12 mouse cellular contexts compared by ENCODE assay signal in the genomic region with DNA sequence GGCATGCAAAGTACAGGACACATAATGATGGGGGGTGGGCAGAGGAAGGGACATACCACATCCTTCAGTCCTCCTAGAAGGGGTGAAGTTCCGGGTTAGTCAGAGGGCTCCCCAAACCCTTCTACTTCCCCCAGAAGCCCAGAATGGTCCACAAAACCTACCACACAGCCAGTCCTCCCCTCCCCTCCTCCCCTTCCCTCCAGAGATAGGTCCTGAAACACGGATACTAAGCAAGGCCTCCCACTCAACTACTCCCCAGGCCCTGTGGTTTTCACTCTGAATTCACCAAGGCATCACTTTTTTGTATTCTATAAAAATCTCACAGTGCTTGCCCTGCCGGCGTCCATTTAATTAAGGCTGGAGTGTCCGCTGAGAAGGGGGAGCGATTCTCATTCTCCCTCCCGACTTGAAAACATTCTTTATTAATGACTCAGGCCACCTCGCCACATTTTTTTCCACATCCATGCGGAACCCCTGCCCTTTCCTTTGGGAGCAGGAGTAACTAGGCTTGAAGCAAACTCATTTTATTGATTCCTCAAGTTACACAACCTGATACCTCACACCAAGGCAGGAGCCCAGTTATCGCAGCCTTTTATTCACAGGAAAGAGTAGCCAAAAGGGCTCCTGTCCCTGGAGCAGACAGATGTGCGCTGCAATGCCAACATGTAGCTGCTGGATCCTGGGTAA.
DNase-seq lines count a peak whose midpoint lies in the region; ATAC-seq and TF ChIP-seq lines count a peak whose summit lies in the region.
"Had no signal": no experiment of that assay in that cellular context is flagged by ENCODE, and none has a peak within 500 bp of the region (broad histone marks: within the 10 kb centered on the region; RNA-seq: fewer than 3 reads in every experiment).

No protein-coding gene starts in this region.

- 0 out of 2 replicates have a peak, but pooled peaks have one; percentile 7 for ATAC-seq in midbrain, embryonic 16.5 days
- ATAC-seq in midbrain, embryonic 15.5 days (replicated peaks): no peak; the same call in 1 of the 2 replicates
- no peak for ATAC-seq in embryonic facial prominence, embryonic 13.5 days (ENCODE audit: insufficient number of reproducible peaks, insufficient read depth, low FRiP score, low TSS enrichment, low read depth)

- no peaks in the 10 kb centered on the region for H3K36me3 ChIP-seq in midbrain, embryonic 16.5 days (ENCODE audit: control insufficient read depth, insufficient read depth, low read length)
- no peaks in the 10 kb centered on the region for H3K36me3 ChIP-seq in midbrain, embryonic 15.5 days (replicated peaks)
- no peaks in the 10 kb centered on the region for H3K36me3 ChIP-seq in embryonic facial prominence, embryonic 13.5 days
- no peaks in the 10 kb centered on the region for H3K36me3 ChIP-seq in myocyte (ENCODE audit: control insufficient read depth, insufficient read depth)

- H3K79me2 ChIP-seq in myocyte (ENCODE audit: control insufficient read depth, insufficient read depth): no peaks in the 10 kb centered on the region

- no peak overlapping the region for H3K4me2 ChIP-seq in midbrain, embryonic 16.5 days (ENCODE audit: low read length)
- no peak overlapping the region for H3K4me2 ChIP-seq in midbrain, embryonic 15.5 days
- peak overlapping the region; percentile 37 for H3K4me2 ChIP-seq in embryonic facial prominence, embryonic 13.5 days
- peak overlapping the region; percentile 54 for H3K4me2 ChIP-seq in myocyte (ENCODE audit: low read depth)

- TF ChIP-seq POLR2A in myocyte (IDR thresholded peaks at IDR 0.05; ENCODE audit: insufficient read length, low read depth): no peak

- no peaks in the 10 kb centered on the region for H3K27me3 ChIP-seq in midbrain, embryonic 16.5 days (ENCODE audit: control insufficient read depth, insufficient read depth, low read depth, low read length)
- H3K27me3 ChIP-seq in midbrain, embryonic 15.5 days (replicated peaks): no peaks in the 10 kb centered on the region
- H3K27me3 ChIP-seq in embryonic facial prominence, embryonic 13.5 days: no peaks in the 10 kb centered on the region
- H3K27me3 ChIP-seq in myocyte (ENCODE audit: control insufficient read depth, insufficient read depth, insufficient read length): no peaks in the 10 kb centered on the region

- WGBS in midbrain, embryonic 16.5 days: 35% methylated on average over 11 of the region's 11 CpGs
- 27% methylated on average over 11 of the region's 11 CpGs for WGBS in midbrain, embryonic 15.5 days
- WGBS in embryonic facial prominence, embryonic 13.5 days: 19% methylated on average over 11 of the region's 11 CpGs

- H3K9ac ChIP-seq in midbrain, embryonic 16.5 days (ENCODE audit: low read depth, low read length): no peak overlapping the region
- H3K9ac ChIP-seq in midbrain, embryonic 15.5 days: no peak overlapping the region
- no peak overlapping the region for H3K9ac ChIP-seq in embryonic facial prominence, embryonic 13.5 days

- H3K9me3 ChIP-seq in midbrain, embryonic 16.5 days (replicated peaks; ENCODE audit: control insufficient read depth, low read length, poor library complexity, severe bottlenecking): no peaks in the 10 kb centered on the region
- H3K9me3 ChIP-seq in midbrain, embryonic 15.5 days: no peaks in the 10 kb centered on the region
- no peaks in the 10 kb centered on the region for H3K9me3 ChIP-seq in embryonic facial prominence, embryonic 13.5 days

- no peak overlapping the region for H3ac ChIP-seq in myocyte (ENCODE audit: control insufficient read depth, insufficient read length)

- H3K4me1 ChIP-seq in midbrain, embryonic 16.5 days (ENCODE audit: control insufficient read depth, insufficient read depth, low read length): peaks cover 17% of the 10 kb centered on the region
- peaks cover 18% of the 10 kb centered on the region for H3K4me1 ChIP-seq in midbrain, embryonic 15.5 days
- peaks cover 11% of the 10 kb centered on the region for H3K4me1 ChIP-seq in embryonic facial prominence, embryonic 13.5 days

- H3K4me3 ChIP-seq in midbrain, embryonic 16.5 days (ENCODE audit: low read depth, low read length): no peak overlapping the region
- H3K4me3 ChIP-seq in midbrain, embryonic 15.5 days: no peak overlapping the region
- H3K4me3 ChIP-seq in embryonic facial prominence, embryonic 13.5 days: no peak overlapping the region
- no peak overlapping the region for H3K4me3 ChIP-seq in myocyte

- no peak overlapping the region for H3K27ac ChIP-seq in midbrain, embryonic 16.5 days (ENCODE audit: low read length)
- no peak overlapping the region for H3K27ac ChIP-seq in midbrain, embryonic 15.5 days
- no peak overlapping the region for H3K27ac ChIP-seq in embryonic facial prominence, embryonic 13.5 days

- DNase-seq in gastrocnemius, adult 18-20 months (ENCODE audit: low spot score): peak; percentile 14
- no peak for DNase-seq in gastrocnemius, adult 8-10 months (ENCODE audit: low spot score in 2 of 2)
- no peak for DNase-seq in thymus, adult 18-20 months
- DNase-seq in left cerebral cortex, adult 11 months (ENCODE audit: low spot score): no peak
- DNase-seq: adrenal gland, adult 8-10 months; cerebellum, postnatal 14 days; right cerebral cortex, postnatal 25 days; thymus, postnatal 25 days had no signal

TF ChIP-seq in myocyte, 11 proteins besides CTCF, POLR2A, EP300 and RAD21:
- TF ChIP-seq REST (IDR thresholded peaks at IDR 0.05; ENCODE audit: insufficient read depth, insufficient read length) (no peak), CEBPB (IDR thresholded peaks at IDR 0.05; ENCODE audit: insufficient read depth, poor library complexity, severe bottlenecking) (no peak), MYOD1 (IDR thresholded peaks at IDR 0.05; ENCODE audit: control insufficient read depth in 1 of 3, insufficient read length in 2 of 3, low read depth in 2 of 3) (no peak), MYOG (IDR thresholded peaks at IDR 0.05; ENCODE audit: control insufficient read depth in 1 of 3, insufficient read depth in 1 of 3, insufficient read length in 2 of 3, low read depth in 2 of 3) (no peak), TCF3 (IDR thresholded peaks at IDR 0.05; ENCODE audit: insufficient read length, low read depth) (no peak), POLR2AphosphoS2 (IDR thresholded peaks at IDR 0.05; ENCODE audit: insufficient read length, low read depth) (no peak), TCF12 (IDR thresholded peaks at IDR 0.05; ENCODE audit: insufficient read depth, poor library complexity, severe bottlenecking) (no peak), MAX (IDR thresholded peaks at IDR 0.05; ENCODE audit: low read depth) (no peak)
TF ChIP-seq in myocyte: peak in this region for 0.

Comparison
In these comparisons a context has a peak if more than half of its experiments do, and no peak if none do; other contexts are left out.
1. H3K4me2 ChIP-seq: peak in embryonic facial prominence, embryonic 13.5 days (single experiment) and myocyte (single experiment); none in midbrain, embryonic 16.5 days (single experiment) and midbrain, embryonic 15.5 days (single experiment).